In genomic region chr11:70446756-70447155, GRCm38 (mm10) we compare ENCODE assay signal across 15 mouse cellular contexts. TPM values are rescaled to one million over a fixed set of nuclear protein-coding genes. Genes with fewer than 3 reads are reported as not detected.
DNase-seq lines count a peak whose midpoint lies in the region; ATAC-seq and TF ChIP-seq lines count a peak whose summit lies in the region.
"Had no signal": no experiment of that assay in that cellular context is flagged by ENCODE, and none has a peak within 500 bp of the region (broad histone marks: within the 10 kb centered on the region; RNA-seq: fewer than 3 reads in every experiment).

No protein-coding gene starts in this region.

- H3K27me3 ChIP-seq in ES-Bruce4 (ENCODE audit: control insufficient read depth, insufficient read depth, low read length, poor library complexity, severe bottlenecking) = no peaks in the 10 kb centered on the region
- H3K27me3 ChIP-seq in limb, embryonic 10.5 days (ENCODE audit: low read depth, poor library complexity, severe bottlenecking) = no peaks in the 10 kb centered on the region
- H3K27me3 ChIP-seq: stomach, embryonic 15.5 days had no signal

- TF ChIP-seq CTCF in left cerebral cortex, adult 2 months (IDR thresholded peaks at IDR 0.05) = peak; percentile 8
- TF ChIP-seq CTCF in ES-Bruce4 (IDR thresholded peaks at IDR 0.05; ENCODE audit: low read depth, low read length) = peak; percentile 38
- TF ChIP-seq CTCF in bone marrow macrophage, adult 2 months (IDR thresholded peaks at IDR 0.05; ENCODE audit: low read depth, low read length) = peak; percentile 67

- no peak overlapping the region for H3K27ac ChIP-seq in left cerebral cortex, adult 2 months
- H3K27ac ChIP-seq in ES-Bruce4 (ENCODE audit: insufficient read depth, low read length) = no peak overlapping the region
- H3K27ac ChIP-seq in bone marrow macrophage, adult 2 months (ENCODE audit: insufficient read depth, low read depth, low read length) = peak overlapping the region; percentile 90
- no peak overlapping the region; the same call in 1 of the 2 replicates for H3K27ac ChIP-seq in limb, embryonic 10.5 days
- H3K27ac ChIP-seq: stomach, embryonic 15.5 days had no signal

- H3K4me3 ChIP-seq in left cerebral cortex, adult 2 months = no peak overlapping the region
- no peak overlapping the region for H3K4me3 ChIP-seq in ES-Bruce4 (ENCODE audit: low read depth, low read length)
- H3K4me3 ChIP-seq in bone marrow macrophage, adult 2 months (ENCODE audit: insufficient read depth, low read length) = no peak overlapping the region
- no peak overlapping the region for H3K4me3 ChIP-seq in limb, embryonic 10.5 days
- H3K4me3 ChIP-seq: erythroblast, embryonic 14.5 days; stomach, embryonic 15.5 days had no signal

- no peaks in the 10 kb centered on the region for H3K9me3 ChIP-seq in ES-Bruce4 (replicated peaks; ENCODE audit: control insufficient read depth, insufficient read depth, low read length, poor library complexity, severe bottlenecking)
- no peaks in the 10 kb centered on the region for H3K9me3 ChIP-seq in limb, embryonic 10.5 days (replicated peaks)
- H3K9me3 ChIP-seq: stomach, embryonic 15.5 days had no signal

- H3K4me1 ChIP-seq in ES-Bruce4 (ENCODE audit: control insufficient read depth, insufficient read depth, low read length) = no peaks in the 10 kb centered on the region
- peaks cover 55% of the 10 kb centered on the region for H3K4me1 ChIP-seq in bone marrow macrophage, adult 2 months (ENCODE audit: control insufficient read depth, insufficient read depth, low read length)
- peaks cover 6% of the 10 kb centered on the region; the same call in 1 of the 2 replicates for H3K4me1 ChIP-seq in limb, embryonic 10.5 days
- H3K4me1 ChIP-seq: stomach, embryonic 15.5 days had no signal

- DNase-seq in left cerebral cortex, adult 2 months (ENCODE audit: extremely low spot score in 1 of 2, low spot score in 2 of 2) = no peak
- DNase-seq in left cerebral cortex, postnatal 25 days (ENCODE audit: low spot score in 2 of 2) = no peak
- DNase-seq in thymus, postnatal 14 days = no peak
- DNase-seq in limb, embryonic 10.5 days (ENCODE audit: low spot score) = no peak
- DNase-seq: adrenal gland, postnatal 36 days; cerebellum, adult 18-20 months; heart, postnatal 4 days; right cerebral cortex, postnatal 14 days; thymus, postnatal 36 days had no signal

- intact Hi-C loops in left cerebral cortex, adult 2 months (cut with DNase I) = no loop called here
- intact Hi-C loops in left cerebral cortex, postnatal 25 days (cut with DNase I) = no loop called here

- H3K9ac ChIP-seq in ES-Bruce4 (ENCODE audit: low read depth, poor library complexity, severe bottlenecking) = no peak overlapping the region
- H3K9ac ChIP-seq: stomach, embryonic 15.5 days had no signal

- TF ChIP-seq POLR2A in ES-Bruce4 (IDR thresholded peaks at IDR 0.05; ENCODE audit: insufficient read depth, low read length) = no peak
- TF ChIP-seq POLR2A in bone marrow macrophage, adult 2 months (IDR thresholded peaks at IDR 0.05; ENCODE audit: borderline replicate concordance, low read depth, low read length) = no peak

- WGBS in limb, embryonic 10.5 days = 49% methylated on average over 3 of the region's 3 CpGs

- no peak for TF ChIP-seq EP300 in ES-Bruce4 (IDR thresholded peaks at IDR 0.05; ENCODE audit: insufficient read depth, low read depth, low read length)

- peak; percentile 79 for ATAC-seq in megakaryocyte progenitor cell, adult 5-6 weeks (replicated peaks; ENCODE audit: poor library complexity)
- ATAC-seq: inflammation-experienced regulatory T-cells, adult 6 months had no signal

- no peaks in the 10 kb centered on the region; the same call in 1 of the 2 replicates for H3K36me3 ChIP-seq in ES-Bruce4 (ENCODE audit: control insufficient read depth, insufficient read depth, low read length, poor library complexity, severe bottlenecking)
- H3K36me3 ChIP-seq in limb, embryonic 10.5 days = peaks cover 6% of the 10 kb centered on the region
- H3K36me3 ChIP-seq: stomach, embryonic 15.5 days had no signal

RNA-seq across cellular contexts. Expression of gene Med11, which starts 5.0 kb away (rescaled TPM):
- total RNA-seq in left cerebral cortex, adult 2 months (2021) = 10 to 100 TPM; 13.2 to 14.8 TPM
- 10 to 100 TPM; 12.9 to 15.7 TPM for total RNA-seq in left cerebral cortex, postnatal 25 days (2021)
- 26.9 and 32.1 TPM in 2 replicates for polyA plus RNA-seq in ES-Bruce4 (2011; ENCODE audit: insufficient read depth, insufficient read length, low read depth, missing spikeins)
- 40.5 and 41.6 TPM in 2 replicates for polyA plus RNA-seq in bone marrow macrophage, adult 2 months (2012; ENCODE audit: insufficient read depth, insufficient read length, missing spikeins)
- 36.7 and 37.1 TPM in 2 replicates for total RNA-seq in megakaryocyte progenitor cell, adult 5-6 weeks (2015)
- 37.0 and 40.2 TPM in 2 replicates for total RNA-seq in megakaryocyte progenitor cell, adult 5-6 weeks (2017)
- polyA plus RNA-seq in limb, embryonic 10.5 days (2016; fragmentation: Nextera tagmentation; extraction: Ambion mirVana) = 48.4 and 51.5 TPM in 2 replicates

RNA-seq across cellular contexts. Expression of gene Zmynd15, which starts 12.5 kb away (rescaled TPM):
- under 1 TPM; 0.36 to 0.44 TPM for total RNA-seq in left cerebral cortex, adult 2 months (2021)
- total RNA-seq in left cerebral cortex, postnatal 25 days (2021) = under 1 TPM; 0.41 to 0.94 TPM
- polyA plus RNA-seq in ES-Bruce4 (2011; ENCODE audit: insufficient read depth, insufficient read length, low read depth, missing spikeins) = 0.78 and 1.3 TPM in 2 replicates
- 21.7 and 23.7 TPM in 2 replicates for polyA plus RNA-seq in bone marrow macrophage, adult 2 months (2012; ENCODE audit: insufficient read depth, insufficient read length, missing spikeins)
- total RNA-seq in megakaryocyte progenitor cell, adult 5-6 weeks (2015) = not detected in 2 replicates
- total RNA-seq in megakaryocyte progenitor cell, adult 5-6 weeks (2017) = 0.25 TPM in 1 of 2 replicates, not detected in the other
- polyA plus RNA-seq in limb, embryonic 10.5 days (2016; fragmentation: Nextera tagmentation; extraction: Ambion mirVana) = 0.09 TPM in 1 of 2 replicates, not detected in the other
- polyA plus RNA-seq: erythroblast, embryonic 14.5 days; inflammation-experienced regulatory T-cells, adult 6 months had no signal

RNA-seq across cellular contexts. Expression of gene Cxcl16, which starts 13.0 kb away (rescaled TPM):
- 1 to 10 TPM; 1.2 to 1.4 TPM for total RNA-seq in left cerebral cortex, adult 2 months (2021)
- total RNA-seq in left cerebral cortex, postnatal 25 days (2021) = 1 to 10 TPM in 1 of 2 experiments, under 1 TPM in 1; 0.94 to 1.2 TPM
- 15.7 and 16.6 TPM in 2 replicates for polyA plus RNA-seq in ES-Bruce4 (2011; ENCODE audit: insufficient read depth, insufficient read length, low read depth, missing spikeins)
- polyA plus RNA-seq in bone marrow macrophage, adult 2 months (2012; ENCODE audit: insufficient read depth, insufficient read length, missing spikeins) = 434 and 456 TPM in 2 replicates
- 0.29 and 0.67 TPM in 2 replicates for total RNA-seq in megakaryocyte progenitor cell, adult 5-6 weeks (2015)
- total RNA-seq in megakaryocyte progenitor cell, adult 5-6 weeks (2017) = 0.24 TPM in 1 of 2 replicates, not detected in the other
- polyA plus RNA-seq in limb, embryonic 10.5 days (2016; fragmentation: Nextera tagmentation; extraction: Ambion mirVana) = 0.49 TPM in 2 replicates
- polyA plus RNA-seq: erythroblast, embryonic 14.5 days had no signal

RNA-seq across cellular contexts. Expression of gene Arrb2, which starts 14.3 kb away (rescaled TPM):
- 10 to 100 TPM; 74.3 to 86.0 TPM for total RNA-seq in left cerebral cortex, adult 2 months (2021)
- total RNA-seq in left cerebral cortex, postnatal 25 days (2021) = 10 to 100 TPM; 64.6 to 66.7 TPM
- polyA plus RNA-seq in ES-Bruce4 (2011; ENCODE audit: insufficient read depth, insufficient read length, low read depth, missing spikeins) = 34.2 and 39.6 TPM in 2 replicates
- polyA plus RNA-seq in bone marrow macrophage, adult 2 months (2012; ENCODE audit: insufficient read depth, insufficient read length, missing spikeins) = 520 and 549 TPM in 2 replicates
- 43.9 and 47.7 TPM in 2 replicates for total RNA-seq in megakaryocyte progenitor cell, adult 5-6 weeks (2015)
- total RNA-seq in megakaryocyte progenitor cell, adult 5-6 weeks (2017) = 31.4 and 48.0 TPM in 2 replicates
- polyA plus RNA-seq in limb, embryonic 10.5 days (2016; fragmentation: Nextera tagmentation; extraction: Ambion mirVana) = 24.6 and 25.5 TPM in 2 replicates

RNA-seq across cellular contexts. Expression of gene Pelp1, which starts 36.9 kb away (rescaled TPM):
- total RNA-seq in left cerebral cortex, adult 2 months (2021) = 10 to 100 TPM; 34.6 to 36.2 TPM
- 10 to 100 TPM; 34.9 to 42.0 TPM for total RNA-seq in left cerebral cortex, postnatal 25 days (2021)
- 74.1 TPM in 2 replicates for polyA plus RNA-seq in ES-Bruce4 (2011; ENCODE audit: insufficient read depth, insufficient read length, low read depth, missing spikeins)
- 19.3 and 21.2 TPM in 2 replicates for polyA plus RNA-seq in bone marrow macrophage, adult 2 months (2012; ENCODE audit: insufficient read depth, insufficient read length, missing spikeins)
- 27.1 and 28.4 TPM in 2 replicates for total RNA-seq in megakaryocyte progenitor cell, adult 5-6 weeks (2015)
- 9.5 and 16.8 TPM in 2 replicates for total RNA-seq in megakaryocyte progenitor cell, adult 5-6 weeks (2017)
- polyA plus RNA-seq in limb, embryonic 10.5 days (2016; fragmentation: Nextera tagmentation; extraction: Ambion mirVana) = 63.0 and 65.1 TPM in 2 replicates

Comparison
In these comparisons a context has a peak if more than half of its experiments do, and no peak if none do; other contexts are left out.
1. CTCF ChIP-seq: peak in every context shown above with its lines; median percentile 67 in bone marrow macrophage, adult 2 months; 38 in ES-Bruce4; 8 in left cerebral cortex, adult 2 months.